Mouse (Mus musculus) hindbrain, embryonic 10.5 days (tissue): ENCODE measurements around the gene Apmap. TPM values are rescaled to one million over a fixed set of nuclear protein-coding genes. Genes with fewer than 3 reads are reported as not detected.

ENCODE experiments used
- DNase-seq: peaks from one replicate; pipeline ENCODE4 v3.0.0-alpha.2; 2017; ENCODE audit warnings: low spot score
- H3K27ac ChIP-seq: fragments of 300-500 bp; sonication (generic); 2 replicates; pipeline ENCODE4 v1.5.1; 2016; ENCODE audit warnings: mild to moderate bottlenecking, moderate library complexity
- H3K27me3 ChIP-seq: fragments of 300-500 bp; sonication (generic); 2 replicates; pipeline ENCODE4 v1.6.1; 2016; ENCODE audit warnings: mild to moderate bottlenecking; ENCODE audit not compliant: poor library complexity, insufficient read depth, severe bottlenecking
- H3K36me3 ChIP-seq: fragments of 300-500 bp; sonication (generic); 2 replicates; pipeline ENCODE4 v1.6.1; 2016; ENCODE audit warnings: mild to moderate bottlenecking, moderate library complexity
- H3K4me1 ChIP-seq: fragments of 300-500 bp; sonication (generic); replicated peaks from 2 replicates; pipeline ENCODE4 v1.6.1; 2016; ENCODE audit warnings: mild to moderate bottlenecking
- H3K4me3 ChIP-seq: fragments of 300-500 bp; sonication (generic); 2 replicates; pipeline ENCODE4 v1.5.1; 2016; ENCODE audit warnings: mild to moderate bottlenecking, moderate library complexity
- H3K9me3 ChIP-seq: fragments of 300-500 bp; sonication (generic); 2 replicates; pipeline ENCODE4 v1.6.1; 2016; ENCODE audit warnings: mild to moderate bottlenecking, moderate library complexity
- WGBS: fragments of 180-500 bp; shearing (Covaris S2); methylation state at CpG from one replicate; pipeline ENCODE4 v1.1.7; 2016; 5-methylcytosine and 5-hydroxymethylcytosine counted together
- polyA plus RNA-seq: library from polyadenylated mRNA; unstranded; fragments of >200 nt; fragmentation: Nextera tagmentation; extraction: Ambion mirVana; gene quantifications from 2 replicates; pipeline ENCODE4 v1.2.1, GENCODE M21; 2016

Apmap gene
- polyA plus RNA-seq, 1 experiment from 2014 or later = 39.1 TPM

DNA sequence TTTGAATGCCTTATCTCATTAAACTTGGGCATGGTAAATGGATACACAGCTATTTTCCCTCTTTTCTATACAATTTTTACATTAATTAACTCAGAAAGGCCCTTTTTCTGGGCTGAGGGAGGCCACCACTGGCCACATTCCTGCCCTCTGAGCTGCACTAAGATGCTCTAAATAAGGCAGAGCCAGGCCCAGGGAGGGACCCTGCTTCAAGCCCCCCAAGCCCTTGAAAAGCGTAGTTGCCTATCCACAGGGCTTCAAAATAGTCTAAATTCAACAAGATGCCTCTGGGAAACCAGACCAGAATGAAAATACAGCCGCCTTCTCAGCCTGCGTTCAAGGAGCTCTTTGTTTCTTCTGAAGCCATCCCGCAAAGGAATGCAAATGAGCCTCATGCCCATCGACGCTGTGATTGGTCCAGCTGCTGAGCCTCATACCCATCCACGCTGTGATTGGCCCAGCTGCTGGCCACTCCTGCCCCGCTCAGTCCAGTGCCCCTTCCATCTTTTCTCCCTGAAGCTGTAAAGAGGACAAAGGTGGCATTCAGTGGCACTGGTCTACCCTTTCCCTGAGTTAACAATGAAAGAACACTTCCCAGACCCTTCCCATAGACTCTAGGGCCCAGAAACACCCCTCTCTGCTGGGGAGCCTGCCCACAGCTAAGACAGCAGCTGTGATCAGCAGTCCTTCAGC, 35.5 kb upstream of the Apmap start:
- peak; percentile 63 for DNase-seq
- H3K27ac ChIP-seq = peak overlapping the region; percentile 79
- 60% methylated on average over 8 of the region's 8 CpGs for WGBS
- H3K4me3 ChIP-seq = no peak overlapping the region
- peaks cover 32% of the 10 kb centered on the region for H3K4me1 ChIP-seq
- H3K9me3 ChIP-seq = no peaks in the 10 kb centered on the region
- H3K36me3 ChIP-seq = 0 out of 2 replicates have a peak, but pooled peaks cover 7% of the 10 kb centered on the region
- H3K27me3 ChIP-seq = no peaks in the 10 kb centered on the region

DNA sequence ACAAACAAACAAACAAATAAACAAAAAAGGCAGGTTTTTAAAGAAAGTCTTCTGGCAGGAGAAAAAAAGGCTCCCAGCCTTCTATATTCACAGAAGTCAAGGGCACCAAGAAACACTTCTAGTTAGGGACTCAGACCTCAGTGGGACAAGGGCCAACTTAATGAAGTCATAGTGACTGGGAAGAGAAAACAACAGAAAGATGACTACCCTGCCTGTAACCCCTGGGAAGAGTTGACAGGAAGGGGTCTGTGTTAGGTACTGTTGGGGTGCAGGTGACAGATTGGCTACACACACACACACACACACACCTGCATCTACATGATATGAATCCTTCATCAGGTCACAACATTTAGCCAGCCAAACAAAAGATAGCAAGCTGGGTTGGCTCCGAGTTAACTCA, 34.8 kb upstream of the Apmap start:
- DNase-seq = no peak
- no peaks in the 10 kb centered on the region for H3K9me3 ChIP-seq
- H3K27ac ChIP-seq = peak overlapping the region; percentile 79
- no peaks in the 10 kb centered on the region for H3K27me3 ChIP-seq
- H3K36me3 ChIP-seq = 0 out of 2 replicates have a peak, but pooled peaks cover 7% of the 10 kb centered on the region
- 84% methylated on average over 1 of the region's 1 CpGs for WGBS
- peaks cover 33% of the 10 kb centered on the region for H3K4me1 ChIP-seq
- no peak overlapping the region for H3K4me3 ChIP-seq

DNA sequence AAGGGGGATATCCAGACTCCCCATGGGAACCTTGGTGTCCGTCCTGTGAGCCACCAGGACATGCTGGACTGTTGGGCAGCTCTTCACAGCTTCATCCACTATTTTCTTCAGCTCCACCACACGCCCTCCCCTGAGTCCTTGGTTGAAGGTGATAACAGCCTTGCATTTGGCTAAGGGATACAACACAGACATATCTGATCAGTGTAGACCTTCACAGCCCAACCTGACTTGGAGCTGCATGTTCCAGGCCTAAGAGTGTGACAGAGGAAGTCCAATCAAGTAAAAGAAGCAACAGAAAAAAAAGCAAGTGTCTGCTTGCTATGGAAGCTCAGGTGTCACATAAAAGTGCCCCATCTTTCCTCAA, 30.0 kb upstream of the Apmap start:
- H3K9me3 ChIP-seq = no peaks in the 10 kb centered on the region
- peaks cover 21% of the 10 kb centered on the region; the same call in 1 of the 2 replicates for H3K36me3 ChIP-seq
- peak overlapping the region; percentile 85 for H3K27ac ChIP-seq
- WGBS = 31% methylated on average over 2 of the region's 2 CpGs
- no peaks in the 10 kb centered on the region for H3K27me3 ChIP-seq
- no peak overlapping the region; the same call in 1 of the 2 replicates for H3K4me3 ChIP-seq
- H3K4me1 ChIP-seq = peaks cover 26% of the 10 kb centered on the region
- no peak for DNase-seq

GRCm38 (mm10) chr2:150637702-150638369, 29.5 kb upstream of the Apmap start:
- Histone ChIP-seq H3K9me3 (no peaks in the 10 kb centered on the region), H3K4me1 (peaks cover 22% of the 10 kb centered on the region), H3K4me3 (peak overlapping the region; percentile 3), H3K27me3 (no peaks in the 10 kb centered on the region), H3K36me3 (peaks cover 21% of the 10 kb centered on the region; the same call in 1 of the 2 replicates), H3K27ac (peak overlapping the region; percentile 85)
- WGBS = 48% methylated on average over 6 of the region's 6 CpGs
- DNase-seq = peak; percentile 29

- Histone ChIP-seq H3K4me1 (peaks cover 22% of the 10 kb centered on the region), H3K4me3 (no peak overlapping the region), H3K36me3 (peaks cover 13% of the 10 kb centered on the region; the same call in 1 of the 2 replicates), H3K27me3 (no peaks in the 10 kb centered on the region), H3K27ac (no peak overlapping the region), H3K9me3 (no peaks in the 10 kb centered on the region)
- WGBS = 79% methylated on average over 3 of the region's 3 CpGs
- DNase-seq = no peak
Measured at GRCm38 (mm10) chr2:150635877-150636446, 27.6 kb upstream of the Apmap start.

DNA sequence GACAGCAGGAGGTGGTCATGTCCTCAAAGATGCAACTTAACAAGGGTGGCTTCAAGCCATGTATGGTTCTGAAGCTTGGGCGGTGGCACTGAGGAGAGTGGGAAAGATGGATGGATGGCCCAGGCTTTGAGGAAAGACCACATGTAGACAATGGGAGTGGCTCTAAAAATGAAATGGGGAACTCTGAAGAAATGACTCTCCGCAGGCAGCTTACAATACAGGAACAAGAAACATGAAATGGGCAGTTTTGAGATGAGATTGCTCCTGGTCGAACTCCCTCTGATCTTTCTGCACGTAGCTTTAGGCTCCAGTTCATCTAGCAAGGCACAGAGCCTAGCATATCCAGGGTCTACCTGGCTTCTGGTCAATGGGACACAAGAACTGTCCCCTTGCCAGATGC, 20.9 kb upstream of the Apmap start:
- Histone ChIP-seq H3K27me3 (no peaks in the 10 kb centered on the region), H3K36me3 (peaks cover 44% of the 10 kb centered on the region), H3K4me1 (no peaks in the 10 kb centered on the region), H3K27ac (no peak overlapping the region), H3K9me3 (no peaks in the 10 kb centered on the region), H3K4me3 (no peak overlapping the region)
- no peak for DNase-seq
- 91% methylated on average over 4 of the region's 4 CpGs for WGBS

DNA sequence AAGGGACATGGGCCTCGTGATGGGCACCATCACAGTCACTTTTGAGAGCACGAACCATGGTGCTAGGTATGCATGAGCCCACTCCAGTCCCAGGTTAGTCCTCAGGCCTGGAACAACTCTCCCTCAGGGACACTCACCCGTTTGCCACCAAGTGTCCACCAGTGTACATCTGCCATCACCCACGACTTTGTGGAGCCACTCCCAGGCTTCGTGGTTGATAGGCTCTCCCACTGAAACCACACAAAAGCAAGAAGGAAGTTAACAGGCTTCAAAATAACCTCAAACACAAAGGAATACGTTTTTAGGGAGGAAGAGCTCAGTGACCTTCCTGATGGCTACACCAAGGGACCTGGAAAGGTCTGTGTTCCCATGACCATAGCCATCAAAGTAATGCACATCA, 18.8 kb upstream of the Apmap start:
- H3K36me3 ChIP-seq = peaks cover 37% of the 10 kb centered on the region

DNA sequence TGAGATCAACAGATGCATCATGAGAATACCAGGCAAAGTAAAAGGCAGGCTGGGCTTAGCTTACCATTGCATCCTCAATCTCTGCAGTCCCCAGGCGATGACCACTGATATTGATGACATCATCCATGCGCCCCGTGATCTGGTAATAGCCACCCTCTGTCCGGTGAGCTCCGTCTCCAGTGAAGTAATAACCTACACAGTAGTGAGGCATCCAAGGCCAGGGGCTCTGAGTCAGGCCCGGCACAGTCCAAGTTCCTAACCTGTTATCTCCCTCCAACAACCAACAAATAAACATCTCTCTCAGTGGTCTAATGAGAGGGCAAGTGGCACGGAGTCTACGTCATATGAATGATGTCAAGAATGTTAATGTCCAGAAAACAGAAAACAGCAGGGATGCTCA, 16.6 kb upstream of the Apmap start:
- Histone ChIP-seq H3K9me3 (no peaks in the 10 kb centered on the region), H3K4me3 (no peak overlapping the region), H3K4me1 (no peaks in the 10 kb centered on the region), H3K36me3 (peaks cover 53% of the 10 kb centered on the region), H3K27ac (no peak overlapping the region), H3K27me3 (no peaks in the 10 kb centered on the region)
- DNase-seq = no peak
- WGBS = 92% methylated on average over 8 of the region's 8 CpGs

More for the DNA sequence above, 18.8 kb upstream of the Apmap start:
- Histone ChIP-seq H3K27me3 (no peaks in the 10 kb centered on the region), H3K4me3 (no peak overlapping the region), H3K9me3 (no peaks in the 10 kb centered on the region), H3K4me1 (no peaks in the 10 kb centered on the region), H3K27ac (no peak overlapping the region)
- no peak for DNase-seq
- 78% methylated on average over 6 of the region's 6 CpGs for WGBS

GRCm38 (mm10) chr2:150623957-150624356, 15.6 kb upstream of the Apmap start:
- Histone ChIP-seq H3K4me1 (no peaks in the 10 kb centered on the region), H3K4me3 (no peak overlapping the region), H3K27me3 (no peaks in the 10 kb centered on the region), H3K9me3 (no peaks in the 10 kb centered on the region), H3K36me3 (peaks cover 61% of the 10 kb centered on the region), H3K27ac (no peak overlapping the region)
- 92% methylated on average over 3 of the region's 3 CpGs for WGBS
- no peak for DNase-seq

GRCm38 (mm10) chr2:150621698-150622097, 13.3 kb upstream of the Apmap start:
- Histone ChIP-seq H3K27me3 (no peaks in the 10 kb centered on the region), H3K27ac (no peak overlapping the region), H3K4me1 (no peaks in the 10 kb centered on the region), H3K4me3 (no peak overlapping the region), H3K9me3 (no peaks in the 10 kb centered on the region), H3K36me3 (peaks cover 52% of the 10 kb centered on the region)
- WGBS = 83% methylated on average over 3 of the region's 3 CpGs
- no peak for DNase-seq

DNA sequence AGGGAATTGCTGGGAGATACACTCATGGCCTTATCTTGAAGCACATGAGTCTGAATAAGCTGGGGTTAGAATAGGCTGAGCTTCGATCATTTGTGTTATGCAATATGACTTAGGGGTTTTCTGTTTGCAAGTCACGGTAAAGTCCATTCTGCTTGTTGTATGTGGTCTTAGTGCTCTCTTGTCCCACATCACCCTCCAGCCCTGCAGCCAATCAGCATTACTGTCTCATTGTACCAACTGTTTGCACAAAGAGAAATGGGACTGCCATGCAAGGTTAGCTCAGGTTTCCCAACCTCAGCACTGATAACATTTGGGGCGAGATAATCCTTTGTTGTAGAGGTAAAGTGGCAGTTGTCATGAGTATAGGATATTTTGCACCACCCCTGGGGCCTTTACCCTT, 1.7 kb upstream of the Apmap start:
- H3K27me3 ChIP-seq = no peaks in the 10 kb centered on the region
- no peak overlapping the region for H3K4me3 ChIP-seq
- 76% methylated on average over 3 of the region's 3 CpGs for WGBS
- DNase-seq = no peak
- no peaks in the 10 kb centered on the region for H3K36me3 ChIP-seq
- no peaks in the 10 kb centered on the region for H3K9me3 ChIP-seq
- H3K4me1 ChIP-seq = peaks cover 12% of the 10 kb centered on the region
- H3K27ac ChIP-seq = no peak overlapping the region

- Histone ChIP-seq H3K27me3 (no peaks in the 10 kb centered on the region), H3K4me1 (peaks cover 12% of the 10 kb centered on the region), H3K36me3 (no peaks in the 10 kb centered on the region), H3K27ac (peak overlapping the region; percentile 81), H3K4me3 (peak overlapping the region; percentile 77), H3K9me3 (no peaks in the 10 kb centered on the region)
- peak; percentile 62 for DNase-seq
- 2% methylated on average over 10 of the region's 10 CpGs for WGBS
Measured at GRCm38 (mm10) chr2:150608872-150609560, 649 bp upstream of the Apmap start.

DNA sequence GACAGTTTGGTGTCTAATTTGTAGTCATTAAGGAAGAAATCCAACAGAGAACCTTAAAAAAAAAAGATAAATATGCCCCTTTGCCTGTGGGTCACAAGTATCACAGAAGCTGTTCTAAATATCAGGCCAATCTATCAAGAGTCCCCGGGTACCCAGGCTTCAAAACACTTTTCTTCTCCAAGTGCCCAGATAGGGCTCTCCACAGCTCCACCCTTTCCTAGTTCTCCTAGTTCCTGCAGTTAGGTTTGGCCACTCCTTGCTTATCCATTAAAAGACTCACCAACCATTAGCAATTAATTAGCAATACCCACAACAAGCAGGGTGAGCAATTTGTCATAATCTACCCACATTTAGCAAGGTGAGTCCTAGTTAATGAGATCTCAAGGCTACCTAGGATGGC, 1.3 kb downstream of the Apmap start:
- peak overlapping the region; percentile 77; the same call in 1 of the 2 replicates for H3K4me3 ChIP-seq
- peaks cover 12% of the 10 kb centered on the region for H3K4me1 ChIP-seq
- DNase-seq = no peak
- H3K36me3 ChIP-seq = no peaks in the 10 kb centered on the region
- no peaks in the 10 kb centered on the region for H3K27me3 ChIP-seq
- WGBS = 82% methylated on average over 1 of the region's 1 CpGs
- no peak overlapping the region for H3K27ac ChIP-seq
- H3K9me3 ChIP-seq = no peaks in the 10 kb centered on the region
